Mouse (Mus musculus) intestine, embryonic 14.5 days (tissue): ENCODE measurements at regions not wholly inside any gene's neighbourhood (a gene's known extent, or its start where the extent isn't known, plus 50 kb on each side); places are given as distances from the start of the nearest gene placed in this dataset.
A peak's percentile ranks its signal among the peaks of the same experiment; 100 is the strongest.

Experiments
- ATAC-seq: fragments of 200-750 bp; cut with Nextera tagmentation; replicated peaks from 2 replicates; pipeline ENCODE4 v1.8.0; 2017; ENCODE audit warnings: low read depth, moderate number of reproducible peaks, moderate TSS enrichment, moderate library complexity; ENCODE audit not compliant: low FRiP score, low TSS enrichment
- DNase-seq: peaks from one replicate; pipeline ENCODE4 v3.0.0-alpha.2; 2018; ENCODE audit warnings: low spot score
- H3K27ac ChIP-seq: fragments of 300-500 bp; sonication (generic); 2 replicates; pipeline ENCODE4 v1.5.1; 2014; ENCODE audit warnings: low read depth, mild to moderate bottlenecking, control low read depth
- H3K27me3 ChIP-seq: fragments of 300-500 bp; sonication (generic); replicated peaks from 2 replicates; pipeline ENCODE4 v1.6.1; 2014; ENCODE audit warnings: low read length, control low read depth; ENCODE audit not compliant: control insufficient read depth, insufficient read depth
- H3K36me3 ChIP-seq: fragments of 300-500 bp; sonication (generic); 2 replicates; pipeline ENCODE4 v1.6.1; 2014; ENCODE audit warnings: low read length, control low read depth; ENCODE audit not compliant: control insufficient read depth, insufficient read depth
- H3K4me1 ChIP-seq: fragments of 300-500 bp; sonication (generic); replicated peaks from 2 replicates; pipeline ENCODE4 v1.6.1; 2014; ENCODE audit warnings: low read length, control low read depth, mixed read lengths; ENCODE audit not compliant: control insufficient read depth, insufficient read depth
- H3K4me2 ChIP-seq: fragments of 300-500 bp; sonication (generic); 2 replicates; pipeline ENCODE4 v1.6.1; 2014; ENCODE audit warnings: low read length
- H3K4me3 ChIP-seq: fragments of 300-500 bp; sonication (generic); 2 replicates; pipeline ENCODE4 v1.5.1; 2014; ENCODE audit warnings: low read depth, low read length, control low read depth, mixed read lengths
- H3K9ac ChIP-seq: fragments of 300-500 bp; sonication (generic); 2 replicates; pipeline ENCODE4 v1.6.1; 2014; ENCODE audit warnings: mild to moderate bottlenecking, low read length
- H3K9me3 ChIP-seq: fragments of 300-500 bp; sonication (generic); 2 replicates; pipeline ENCODE4 v1.6.1; 2016; ENCODE audit warnings: low read length, control low read depth; ENCODE audit not compliant: control insufficient read depth
- WGBS: fragments of 180-500 bp; shearing (Covaris S2); extraction: QIAGEN DNeasy Blood & Tissue Kit; methylation state at CpG from one replicate; pipeline ENCODE4 v1.1.7; 2014; 5-methylcytosine and 5-hydroxymethylcytosine counted together

DNA sequence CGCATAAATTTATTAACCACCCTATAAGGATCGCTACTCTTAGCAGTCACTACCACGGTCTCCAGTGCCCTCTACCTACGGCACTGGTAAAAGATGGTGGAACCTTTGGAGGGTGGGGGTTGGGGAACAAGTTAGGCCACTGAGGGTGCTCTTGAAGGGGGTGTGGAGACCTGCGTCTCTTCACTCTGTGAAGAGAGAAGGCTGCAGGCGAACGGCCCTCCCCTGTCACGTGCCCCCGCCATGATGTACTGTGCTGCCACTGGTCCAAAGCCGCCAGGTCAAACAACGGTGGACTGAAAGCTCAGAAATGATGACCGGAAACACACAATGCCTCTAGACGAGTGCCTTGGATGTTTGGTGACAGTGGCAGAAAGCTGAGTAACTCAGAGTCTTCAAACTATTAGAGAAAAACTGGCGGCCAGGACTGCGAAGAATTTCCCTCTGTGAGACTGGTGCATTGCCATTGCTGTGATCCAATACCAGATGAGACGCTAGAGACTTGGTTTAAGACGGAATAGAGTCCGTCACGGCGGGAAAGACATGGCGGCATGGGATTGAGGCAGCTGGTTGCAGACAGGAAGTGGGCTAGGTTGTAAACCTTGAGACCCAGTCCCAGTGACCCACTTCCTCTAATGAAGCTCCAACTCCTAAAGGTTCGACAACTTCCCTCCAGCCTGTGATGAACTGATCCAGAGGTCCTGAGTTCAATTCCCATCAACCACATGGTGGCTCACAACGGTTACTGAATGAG lies 130.2 kb downstream of the Spata18 start:
- DNase-seq: no peak
- no peaks in the 10 kb centered on the region for H3K36me3 ChIP-seq
- WGBS: 93% methylated on average over 23 of the region's 23 CpGs

DNA sequence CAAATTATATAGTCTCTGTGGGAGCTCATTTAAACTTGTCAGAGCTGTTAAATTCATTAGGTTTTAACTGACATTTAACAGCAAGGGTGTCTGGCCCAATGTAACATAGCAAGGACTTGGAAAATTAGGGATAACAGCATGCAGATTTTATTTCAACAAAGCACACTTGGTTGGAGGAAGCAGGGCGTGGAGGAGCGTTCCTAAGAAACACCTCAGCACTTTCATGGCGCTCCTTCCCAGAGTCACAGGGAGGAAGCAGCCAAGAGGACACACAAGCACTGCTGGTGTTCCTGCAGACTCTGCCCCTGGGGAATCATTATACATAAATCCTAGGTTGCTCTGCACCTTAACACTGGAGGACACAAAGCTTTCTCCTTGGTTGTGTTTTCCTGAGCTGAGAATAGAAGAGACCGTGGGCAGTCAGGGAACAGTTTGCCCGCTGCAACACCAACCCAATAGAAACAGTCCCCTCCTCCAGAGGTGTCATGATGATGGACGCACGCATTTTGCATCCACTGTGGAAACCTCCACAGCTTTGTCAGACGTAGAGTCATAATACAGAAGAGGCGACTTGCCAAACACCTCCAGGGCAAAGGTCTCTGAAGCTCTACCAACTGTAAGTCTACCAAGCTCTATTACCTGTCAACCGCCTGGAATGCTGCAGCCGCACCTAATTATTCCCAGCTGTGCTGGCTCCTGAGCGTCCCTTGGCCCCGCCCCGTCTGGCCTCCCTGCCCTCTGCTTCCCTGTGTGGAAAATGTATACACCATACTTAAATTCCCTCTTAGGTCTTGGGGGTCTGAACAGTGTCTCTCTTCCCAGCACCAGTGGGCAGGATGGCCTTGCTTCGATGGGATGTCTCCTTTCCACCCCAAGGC lies 131.3 kb downstream of the Spata18 start:
- ATAC-seq: no peak; the same call in 1 of the 2 replicates
- no peak for DNase-seq
- 44% methylated on average over 15 of the region's 15 CpGs for WGBS

More for the DNA sequence above, 130.2 kb downstream of the Spata18 start:
- Histone ChIP-seq H3K27ac (no peak overlapping the region), H3K4me2 (no peak overlapping the region), H3K9me3 (no peaks in the 10 kb centered on the region), H3K4me1 (peaks cover 16% of the 10 kb centered on the region), H3K4me3 (no peak overlapping the region), H3K27me3 (no peaks in the 10 kb centered on the region), H3K9ac (no peak overlapping the region)
- ATAC-seq: no peak

DNA sequence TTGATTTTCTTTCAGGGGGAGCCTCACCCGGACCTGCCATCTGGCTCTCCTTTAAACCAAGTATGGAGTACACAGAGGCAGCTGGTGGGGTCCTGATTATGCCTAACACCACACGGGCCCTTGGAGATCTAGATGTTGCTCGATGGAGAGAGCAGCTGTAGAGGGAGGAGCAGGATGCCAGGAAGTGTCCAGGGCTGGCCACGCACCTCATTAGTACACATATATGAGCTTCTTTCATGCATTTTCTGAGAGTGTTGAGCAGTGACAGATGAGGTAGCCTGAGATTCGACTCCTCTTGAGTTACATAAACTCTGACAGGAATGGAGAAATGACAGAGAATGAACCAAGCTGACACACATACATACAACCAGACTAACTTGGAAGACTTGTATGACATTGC lies 136.1 kb downstream of the Spata18 start:
- Histone ChIP-seq H3K36me3 (no peaks in the 10 kb centered on the region), H3K27me3 (no peaks in the 10 kb centered on the region), H3K4me2 (no peak overlapping the region), H3K27ac (no peak overlapping the region), H3K4me1 (peaks cover 3% of the 10 kb centered on the region; the same call in 1 of the 2 replicates), H3K4me3 (no peak overlapping the region), H3K9me3 (no peaks in the 10 kb centered on the region), H3K9ac (no peak overlapping the region)
- DNase-seq (no peak), ATAC-seq (no peak)
- WGBS: 85% methylated on average over 5 of the region's 5 CpGs

More for the DNA sequence above, 131.3 kb downstream of the Spata18 start:
- Histone ChIP-seq H3K4me2 (no peak overlapping the region), H3K4me1 (peaks cover 9% of the 10 kb centered on the region), H3K27ac (no peak overlapping the region), H3K9ac (no peak overlapping the region), H3K4me3 (no peak overlapping the region), H3K36me3 (no peaks in the 10 kb centered on the region), H3K27me3 (no peaks in the 10 kb centered on the region), H3K9me3 (no peaks in the 10 kb centered on the region)

DNA sequence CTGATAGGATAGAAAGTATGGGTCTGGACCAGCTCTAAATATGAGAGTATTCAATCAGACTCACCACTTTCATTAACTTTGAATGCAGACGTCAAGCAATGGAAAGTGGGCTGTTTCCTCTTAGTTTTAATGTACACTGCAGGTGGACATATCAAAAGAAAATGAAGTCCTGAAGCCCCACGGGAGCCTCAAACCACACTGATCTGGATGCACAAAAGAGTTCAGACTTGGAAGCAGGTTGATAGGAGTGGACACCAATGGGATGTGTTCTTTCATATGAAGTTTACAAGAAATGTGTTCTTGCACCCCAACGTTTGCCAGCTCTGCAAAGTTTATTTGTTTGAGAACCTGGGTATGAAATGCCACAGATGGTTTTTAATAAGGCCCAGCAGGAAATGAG lies 141.0 kb downstream of the Spata18 start:
- Histone ChIP-seq H3K4me2 (no peak overlapping the region), H3K27me3 (no peaks in the 10 kb centered on the region), H3K4me3 (no peak overlapping the region), H3K9ac (no peak overlapping the region), H3K9me3 (no peaks in the 10 kb centered on the region), H3K4me1 (peaks cover 3% of the 10 kb centered on the region), H3K36me3 (no peaks in the 10 kb centered on the region), H3K27ac (no peak overlapping the region)
- 72% methylated on average over 3 of the region's 3 CpGs for WGBS
- ATAC-seq: no peak
- no peak for DNase-seq

DNA sequence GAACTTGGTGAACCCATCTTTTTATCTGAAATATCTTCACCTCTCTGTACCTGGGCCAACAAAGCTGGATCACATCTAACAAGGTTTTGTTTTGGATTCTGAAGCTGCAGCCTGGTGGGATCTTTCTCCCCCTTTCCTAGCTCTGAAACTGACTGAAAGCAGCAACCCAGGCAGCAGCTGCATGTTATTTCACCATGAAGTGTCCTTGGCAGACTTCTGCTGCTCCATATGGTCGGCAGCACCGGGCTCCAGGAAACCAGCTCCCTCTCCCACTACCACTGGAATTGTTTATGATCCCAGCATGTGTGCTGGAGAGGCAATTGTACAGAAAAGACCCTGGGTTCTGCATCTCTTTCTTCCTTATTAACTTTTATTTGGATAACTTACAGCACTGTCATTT lies 145.0 kb downstream of the Spata18 start:
- DNase-seq (peak; percentile 70), ATAC-seq (no peak)
- Histone ChIP-seq H3K27me3 (no peaks in the 10 kb centered on the region), H3K4me1 (peaks cover 3% of the 10 kb centered on the region), H3K27ac (peak overlapping the region; percentile 34), H3K9ac (no peak overlapping the region), H3K4me2 (no peak overlapping the region), H3K9me3 (no peaks in the 10 kb centered on the region), H3K36me3 (no peaks in the 10 kb centered on the region), H3K4me3 (no peak overlapping the region)
- WGBS: 19% methylated on average over 2 of the region's 2 CpGs

DNA sequence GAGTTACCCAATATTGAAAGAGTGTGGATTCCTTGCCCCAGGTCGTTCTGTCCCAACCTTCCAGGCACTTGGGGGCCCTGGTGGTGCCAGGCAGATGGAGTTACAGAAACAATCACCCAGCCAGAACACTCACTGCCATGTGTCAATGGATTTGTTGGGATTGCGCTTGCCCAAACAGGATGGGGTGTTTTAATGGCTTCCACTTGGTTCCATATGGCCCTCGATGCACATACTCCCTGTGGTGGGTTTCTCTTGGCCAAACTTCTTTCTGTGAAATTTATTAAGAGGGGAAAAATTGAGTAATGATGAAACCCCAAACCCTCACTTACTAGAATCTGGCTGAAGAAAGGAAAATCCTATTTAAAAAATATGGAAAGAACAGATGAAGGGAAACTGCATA lies 146.8 kb downstream of the Spata18 start:
- Histone ChIP-seq H3K4me1 (peaks cover 3% of the 10 kb centered on the region), H3K9ac (no peak overlapping the region), H3K27ac (no peak overlapping the region), H3K27me3 (no peaks in the 10 kb centered on the region), H3K36me3 (no peaks in the 10 kb centered on the region), H3K4me3 (no peak overlapping the region), H3K4me2 (no peak overlapping the region), H3K9me3 (no peaks in the 10 kb centered on the region)
- ATAC-seq (no peak), DNase-seq (no peak)
- WGBS: 89% methylated on average over 3 of the region's 3 CpGs

DNA sequence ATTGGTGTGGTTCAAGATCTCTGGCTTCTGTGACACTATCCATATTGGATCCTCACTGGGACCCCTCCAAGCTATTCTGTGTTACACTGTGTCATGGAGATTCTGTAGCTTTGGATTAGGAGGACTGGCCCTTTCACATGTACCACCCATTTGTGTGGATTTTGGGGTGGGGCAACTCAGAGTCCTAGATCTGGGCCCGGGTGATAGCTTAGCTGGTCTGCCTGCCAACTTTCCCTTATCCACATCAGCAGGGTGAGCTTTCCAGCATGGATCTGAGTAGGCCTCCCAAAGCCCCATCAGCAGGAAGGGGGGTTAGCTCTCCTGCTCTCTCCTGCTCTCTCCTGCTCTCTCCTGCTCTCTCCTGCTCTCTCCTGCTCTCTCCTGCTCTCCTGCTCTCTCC lies 152.3 kb downstream of the Spata18 start:
- WGBS: 72% methylated on average over 1 of the region's 1 CpGs
- Histone ChIP-seq H3K4me3 (no peak overlapping the region), H3K9ac (no peak overlapping the region), H3K4me1 (no peaks in the 10 kb centered on the region), H3K9me3 (no peaks in the 10 kb centered on the region), H3K27me3 (no peaks in the 10 kb centered on the region), H3K4me2 (no peak overlapping the region), H3K27ac (no peak overlapping the region), H3K36me3 (no peaks in the 10 kb centered on the region)
- ATAC-seq (no peak), DNase-seq (no peak)

DNA sequence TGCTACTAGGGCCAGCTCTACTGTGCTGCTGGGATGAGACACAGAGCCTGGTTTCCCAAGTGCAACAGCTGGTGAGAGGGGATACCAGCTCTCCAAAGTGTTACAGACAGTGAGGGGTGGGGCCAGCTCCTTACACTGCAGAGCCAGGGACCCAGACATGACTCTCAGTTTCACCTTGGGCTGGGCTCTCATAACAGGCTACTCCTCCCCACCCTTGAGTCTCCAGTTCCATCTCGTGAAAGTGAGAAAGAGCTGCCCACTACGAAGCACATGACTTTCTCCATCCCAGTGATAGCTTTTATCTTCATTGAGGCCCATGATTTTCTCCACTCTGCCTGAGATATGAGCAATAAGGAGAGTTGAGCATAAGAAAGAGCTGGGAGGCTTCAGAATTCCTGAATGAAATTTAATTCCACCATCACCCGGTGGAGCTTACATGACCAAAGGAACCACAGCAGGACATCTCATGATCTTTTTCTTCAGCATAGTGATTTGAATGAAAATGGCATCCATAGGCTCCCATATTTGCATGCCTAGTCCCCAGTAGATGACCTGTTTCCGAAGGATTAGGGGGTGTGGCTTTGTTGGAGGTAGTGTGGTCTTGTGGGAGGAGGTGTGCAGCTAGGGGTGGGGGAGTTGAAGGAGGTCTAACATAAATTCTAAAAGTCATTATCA lies 153.5 kb downstream of the Spata18 start:
- ATAC-seq (no peak), DNase-seq (no peak)
- H3K27me3 ChIP-seq: no peaks in the 10 kb centered on the region
- no peaks in the 10 kb centered on the region for H3K4me1 ChIP-seq
- no peak overlapping the region for H3K4me2 ChIP-seq
- H3K36me3 ChIP-seq: no peaks in the 10 kb centered on the region
- 76% methylated on average over 4 of the region's 4 CpGs for WGBS
- no peak overlapping the region for H3K27ac ChIP-seq
- no peak overlapping the region for H3K9ac ChIP-seq
- H3K9me3 ChIP-seq: no peaks in the 10 kb centered on the region
- no peak overlapping the region for H3K4me3 ChIP-seq
